ENCODE assay signal across 8 mouse cellular contexts in the genomic region with DNA sequence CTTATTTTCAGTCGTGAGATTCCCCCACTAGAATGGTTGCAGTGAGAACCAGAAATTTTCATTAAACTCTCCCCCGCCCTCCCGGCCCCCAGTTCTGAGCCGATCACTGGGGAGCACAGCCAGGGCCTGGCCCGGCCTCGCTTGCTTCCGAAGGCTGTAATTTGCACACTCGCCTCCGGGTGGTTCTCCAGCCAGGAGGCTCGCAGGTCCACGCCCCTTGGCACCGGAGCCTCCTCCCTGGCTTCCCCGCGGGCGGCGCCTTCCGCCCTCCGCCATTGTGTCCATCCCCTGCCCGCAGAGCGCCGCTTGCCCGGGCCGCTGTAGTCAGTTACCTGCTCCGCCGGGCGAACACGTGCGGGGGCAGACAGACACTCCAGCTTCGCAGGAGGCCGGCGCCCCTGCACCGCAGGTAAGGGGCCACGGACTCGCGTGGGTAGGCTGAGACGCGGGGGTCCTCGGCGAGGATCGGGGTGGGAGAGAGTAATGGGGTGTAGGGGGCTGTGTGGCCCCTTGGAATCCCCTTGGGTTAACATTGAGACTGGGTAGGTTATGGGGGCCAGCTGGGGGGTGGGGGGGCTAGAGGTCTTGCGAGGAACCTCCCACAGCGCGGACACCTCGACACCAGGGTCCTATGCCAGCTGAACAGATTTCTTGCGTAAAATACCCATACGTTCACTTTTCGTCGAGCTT. TPM values are rescaled to one million over a fixed set of nuclear protein-coding genes. Genes with fewer than 3 reads are reported as not detected.
DNase-seq lines count a peak whose midpoint lies in the region; ATAC-seq and TF ChIP-seq lines count a peak whose summit lies in the region.
"Not testable (repeated sequence)": the region's sequence is repeated elsewhere in the genome, so short reads cannot be mapped to it uniquely, and the experiment has no call there.

TSS of gene Raet1e (plus strand) at position 260 of the 690 bp plus-strand sequence.
TSS of gene H60b (plus strand) at position 277 of the 690 bp plus-strand sequence.

- H3K4me2 ChIP-seq in forebrain, embryonic 13.5 days, result peak within 1 kb of the TSS; percentile 57
- H3K4me2 ChIP-seq in kidney, embryonic 14.5 days (replicated peaks; ENCODE audit: low read depth, low read length), result peak within 1 kb of the TSS; percentile 51
- H3K4me2 ChIP-seq in liver, embryonic 14.5 days (ENCODE audit: low read depth), result peak within 1 kb of the TSS; percentile 32
- peak within 1 kb of the TSS; percentile 64 for H3K4me2 ChIP-seq in midbrain, embryonic 12.5 days (replicated peaks)

- intact Hi-C loops in heart, postnatal 14 days (cut with DNase I), result loop anchor here (5.0 kb wide), 1 partner anchor 121 kb away; no protein-coding TSS in a partner anchor

- peaks cover 84% of the 10 kb centered on the region for H3K27me3 ChIP-seq in forebrain, embryonic 13.5 days
- H3K27me3 ChIP-seq in kidney, embryonic 14.5 days (ENCODE audit: control insufficient read depth, insufficient read depth, low read length), result peaks cover 54% of the 10 kb centered on the region
- peaks cover 64% of the 10 kb centered on the region for H3K27me3 ChIP-seq in liver, embryonic 14.5 days (ENCODE audit: control insufficient read depth, insufficient read depth, low read length)
- peaks cover 62% of the 10 kb centered on the region for H3K27me3 ChIP-seq in midbrain, embryonic 12.5 days
- H3K27me3 ChIP-seq in spleen, adult 2 months (ENCODE audit: control insufficient read depth, insufficient read depth, low read length), result peaks cover 24% of the 10 kb centered on the region

- not testable (repeated sequence) for TF ChIP-seq POLR2A in spleen, adult 2 months (IDR thresholded peaks at IDR 0.05; ENCODE audit: low read depth, low read length)

- H3K4me3 ChIP-seq in forebrain, embryonic 13.5 days, result peak within 1 kb of the TSS; percentile 36
- H3K4me3 ChIP-seq in kidney, embryonic 14.5 days (ENCODE audit: low read length), result peak within 1 kb of the TSS; percentile 39
- H3K4me3 ChIP-seq in liver, embryonic 14.5 days (ENCODE audit: insufficient read depth in 1 of 2, low read depth in 2 of 2, low read length in 2 of 2), result peak within 1 kb of the TSS in 1 of 2 experiments; percentile 27; a peak in 2 of 4 replicates
- peak within 1 kb of the TSS; percentile 43 for H3K4me3 ChIP-seq in midbrain, embryonic 12.5 days
- H3K4me3 ChIP-seq in spleen, adult 2 months (ENCODE audit: extremely low read depth, insufficient read depth, insufficient read length), result peak within 1 kb of the TSS; percentile 36; the same call in 1 of the 2 replicates

- WGBS in forebrain, embryonic 13.5 days, result under 1% methylated on average over 48 of the region's 48 CpGs
- WGBS in kidney, embryonic 14.5 days, result under 1% methylated on average over 47 of the region's 48 CpGs
- WGBS in liver, embryonic 14.5 days (ENCODE audit: insufficient replicate concordance), result under 1% methylated on average over 48 of the region's 48 CpGs
- under 1% methylated on average over 43 of the region's 48 CpGs for WGBS in midbrain, embryonic 12.5 days
- 1% methylated on average over 48 of the region's 48 CpGs for WGBS in spleen, adult 2 months

- not testable (repeated sequence) for H3K9me3 ChIP-seq in forebrain, embryonic 13.5 days (replicated peaks); kidney, embryonic 14.5 days (ENCODE audit: control insufficient read depth, low read length); liver, embryonic 14.5 days (ENCODE audit: control insufficient read depth, low read length); midbrain, embryonic 12.5 days

- 0 out of 2 replicates have a peak within 1 kb of the TSS, but pooled peaks have one; percentile 26 for H3K9ac ChIP-seq in forebrain, embryonic 13.5 days
- H3K9ac ChIP-seq in kidney, embryonic 14.5 days (ENCODE audit: low read depth, low read length), result peak within 1 kb of the TSS; percentile 31; the same call in 1 of the 2 replicates
- H3K9ac ChIP-seq in liver, embryonic 14.5 days (replicated peaks); midbrain, embryonic 12.5 days (replicated peaks): not testable (repeated sequence)

- DNase-seq in B cell, adult 2 months, result peak; percentile 48 to 55
- peak; percentile 45 to 55 for DNase-seq in adrenal gland, postnatal 4 days (ENCODE audit: low spot score in 2 of 2)
- peak; percentile 52 to 73 for DNase-seq in heart, postnatal 14 days
- DNase-seq in liver, embryonic 14.5 days (ENCODE audit: low read depth in 3 of 3, low spot score in 3 of 3); spleen, adult 2 months (ENCODE audit: low read depth in 1 of 2, low spot score in 2 of 2): not testable (repeated sequence)

- not testable (repeated sequence) for TF ChIP-seq EP300 in liver, embryonic 14.5 days (IDR thresholded peaks at IDR 0.05; ENCODE audit: low read depth)

- H3K4me1 ChIP-seq in forebrain, embryonic 13.5 days; kidney, embryonic 14.5 days (ENCODE audit: control insufficient read depth, insufficient read depth, low read length); liver, embryonic 14.5 days (replicated peaks; ENCODE audit: control insufficient read depth in 2 of 2, insufficient read depth in 2 of 2, low read length in 1 of 2); spleen, adult 2 months (ENCODE audit: control insufficient read depth, insufficient read depth, insufficient read length): not testable (repeated sequence)
- peaks cover 12% of the 10 kb centered on the region; the same call in 1 of the 2 replicates for H3K4me1 ChIP-seq in midbrain, embryonic 12.5 days

- TF ChIP-seq CTCF in liver, embryonic 14.5 days (IDR thresholded peaks at IDR 0.05; ENCODE audit: low read depth); spleen, adult 2 months (IDR thresholded peaks at IDR 0.05; ENCODE audit: extremely low read depth, insufficient read depth, insufficient read length, insufficient replicate concordance): not testable (repeated sequence)

- not testable (repeated sequence) for H3K27ac ChIP-seq in forebrain, embryonic 13.5 days; kidney, embryonic 14.5 days (ENCODE audit: low read depth, low read length); liver, embryonic 14.5 days; midbrain, embryonic 12.5 days (replicated peaks); spleen, adult 2 months (ENCODE audit: insufficient read depth, low read length)

- H3K36me3 ChIP-seq in forebrain, embryonic 13.5 days (ENCODE audit: poor library complexity, severe bottlenecking); kidney, embryonic 14.5 days (ENCODE audit: control insufficient read depth, insufficient read depth, low read length); liver, embryonic 14.5 days (replicated peaks; ENCODE audit: control insufficient read depth, insufficient read depth, low read depth); midbrain, embryonic 12.5 days; spleen, adult 2 months (ENCODE audit: control insufficient read depth, insufficient read depth, low read length): not testable (repeated sequence)

- ATAC-seq in forebrain, embryonic 13.5 days, result peak; percentile 65
- peak; percentile 89 for ATAC-seq in kidney, embryonic 14.5 days (ENCODE audit: low FRiP score, low TSS enrichment)
- not testable (repeated sequence) for ATAC-seq in liver, embryonic 14.5 days (ENCODE audit: insufficient read depth)
- peak; percentile 77 for ATAC-seq in midbrain, embryonic 12.5 days (ENCODE audit: low FRiP score, low read depth)

RNA-seq across cellular contexts. Expression of gene Raet1e, which starts in this region (rescaled TPM):
- 1 to 10 TPM; 2.7 to 3.2 TPM for total RNA-seq in adrenal gland, postnatal 4 days (2021)
- 2.5 and 2.8 TPM in 2 replicates for polyA plus RNA-seq in forebrain, embryonic 13.5 days (2015; fragmentation: Nextera tagmentation; extraction: Ambion mirVana)
- under 1 TPM in 1 of 2 experiments, not detected in 1; 0.24 TPM for total RNA-seq in heart, postnatal 14 days (2021)
- 12.2 and 14.6 TPM in 2 replicates for polyA plus RNA-seq in kidney, embryonic 14.5 days (2014; fragmentation: Nextera tagmentation; extraction: Ambion mirVana)
- polyA plus RNA-seq in liver, embryonic 14.5 days (2012; rRNA removed), result 0.43 and 0.57 TPM in 2 replicates
- 0.86 and 1.4 TPM in 2 replicates for polyA plus RNA-seq in liver, embryonic 14.5 days (2014; fragmentation: Nextera tagmentation; extraction: Ambion mirVana)
- 8.5 and 10.3 TPM in 2 replicates for polyA plus RNA-seq in midbrain, embryonic 12.5 days (2016; fragmentation: Nextera tagmentation; extraction: Ambion mirVana)
- 0.14 TPM in 1 of 2 replicates, not detected in the other for polyA plus RNA-seq in spleen, adult 2 months (2012; rRNA removed)

RNA-seq across cellular contexts. Expression of gene H60b, which starts in this region (rescaled TPM):
- total RNA-seq in adrenal gland, postnatal 4 days (2021), result under 1 TPM; 0.48 to 0.59 TPM
- 0.61 and 0.81 TPM in 2 replicates for polyA plus RNA-seq in forebrain, embryonic 13.5 days (2015; fragmentation: Nextera tagmentation; extraction: Ambion mirVana)
- not detected for total RNA-seq in heart, postnatal 14 days (2021)
- polyA plus RNA-seq in kidney, embryonic 14.5 days (2014; fragmentation: Nextera tagmentation; extraction: Ambion mirVana), result 1.2 and 1.5 TPM in 2 replicates
- 0.10 and 0.16 TPM in 2 replicates for polyA plus RNA-seq in liver, embryonic 14.5 days (2012; rRNA removed)
- not detected in 2 replicates for polyA plus RNA-seq in liver, embryonic 14.5 days (2014; fragmentation: Nextera tagmentation; extraction: Ambion mirVana)
- polyA plus RNA-seq in midbrain, embryonic 12.5 days (2016; fragmentation: Nextera tagmentation; extraction: Ambion mirVana), result 1.7 and 1.9 TPM in 2 replicates
- 0.08 TPM in 1 of 2 replicates, not detected in the other for polyA plus RNA-seq in spleen, adult 2 months (2012; rRNA removed)

Comparison
In these comparisons a context has a peak if more than half of its experiments do, and no peak if none do; other contexts are left out.
1. Peak in DNase-seq in heart, postnatal 14 days; RNA of the genes that start here not detected or under 1 TPM.